Mouse (Mus musculus) WW6 (cell line): ENCODE results near the gene Sf1.

Experiments
- DNase-seq: peaks from one replicate; pipeline ENCODE4 v3.0.0-alpha.2; 2013; ENCODE audit warnings: low read depth, low spot score

Sf1 gene

DNA sequence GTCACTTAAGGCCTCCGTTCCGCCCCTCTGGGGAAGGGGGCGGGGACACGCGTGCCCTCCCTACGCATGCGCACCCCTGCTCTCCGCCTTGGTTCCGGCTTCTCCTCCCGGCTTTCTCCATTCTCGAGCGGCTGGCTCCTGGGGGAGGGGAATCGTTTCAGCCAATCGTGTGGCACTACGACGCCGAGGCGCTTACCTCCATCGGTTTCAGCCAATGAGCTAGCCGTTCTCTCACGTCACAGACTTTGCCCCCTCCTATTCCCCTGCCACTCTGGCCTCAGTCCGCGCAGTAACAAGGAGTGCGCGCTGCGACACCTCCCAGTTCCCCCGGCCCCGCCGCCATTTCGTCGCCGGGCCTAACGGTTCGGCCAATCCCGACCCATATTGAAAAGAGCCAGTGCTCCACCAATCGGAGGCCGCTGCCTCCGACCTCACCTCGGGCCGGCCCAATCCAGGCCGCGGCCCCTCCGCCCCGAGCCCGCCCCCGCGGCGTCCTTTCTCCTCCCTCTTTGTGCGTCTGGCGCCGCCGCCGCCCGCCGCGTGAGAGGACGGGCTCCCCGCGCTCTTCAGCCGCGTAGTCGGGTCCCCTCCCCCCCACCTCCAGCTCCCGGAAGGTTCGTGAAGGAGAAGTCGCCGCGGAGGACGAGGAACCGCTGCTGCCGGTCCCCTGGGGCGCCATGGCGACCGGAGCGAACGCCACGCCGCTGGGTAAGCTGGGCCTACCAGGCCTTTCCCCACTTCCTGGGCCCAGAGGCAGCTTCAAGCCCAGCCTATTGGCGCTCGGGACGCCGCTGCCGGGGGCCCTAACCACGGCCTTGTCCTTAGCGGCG is at the start of gene Sf1:
TSS of gene Sf1 (plus strand) at position 280 of the 830 bp plus-strand sequence.
- DNase-seq = peak; percentile 98

DNA sequence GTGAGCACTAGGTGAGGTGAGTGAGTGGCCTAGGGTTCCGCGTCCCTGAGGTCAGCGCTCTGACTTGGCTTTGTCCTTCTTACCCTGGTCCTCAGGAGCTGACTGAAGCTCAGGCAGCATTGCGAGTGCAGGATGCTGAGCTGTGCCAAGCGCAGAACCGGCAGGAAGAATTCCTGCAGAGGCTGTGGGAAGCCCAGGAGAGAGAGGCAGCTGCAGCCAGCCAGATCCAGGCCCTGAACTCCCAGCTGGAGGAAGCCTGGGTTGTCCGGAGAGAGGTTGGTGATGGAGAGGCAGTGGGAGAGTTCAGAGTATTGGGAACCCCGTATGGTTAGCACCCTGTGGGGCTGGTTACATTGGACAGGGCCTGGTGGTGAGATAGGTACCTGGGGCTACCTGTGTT is 49.7 kb upstream of the Sf1 start:
- no peak for DNase-seq

GRCm38 (mm10) chr19:6314513-6314912 is 49.0 kb upstream of the Sf1 start:
- DNase-seq = no peak

GRCm38 (mm10) chr19:6315573-6315972 is 47.9 kb upstream of the Sf1 start:
- no peak for DNase-seq

DNA sequence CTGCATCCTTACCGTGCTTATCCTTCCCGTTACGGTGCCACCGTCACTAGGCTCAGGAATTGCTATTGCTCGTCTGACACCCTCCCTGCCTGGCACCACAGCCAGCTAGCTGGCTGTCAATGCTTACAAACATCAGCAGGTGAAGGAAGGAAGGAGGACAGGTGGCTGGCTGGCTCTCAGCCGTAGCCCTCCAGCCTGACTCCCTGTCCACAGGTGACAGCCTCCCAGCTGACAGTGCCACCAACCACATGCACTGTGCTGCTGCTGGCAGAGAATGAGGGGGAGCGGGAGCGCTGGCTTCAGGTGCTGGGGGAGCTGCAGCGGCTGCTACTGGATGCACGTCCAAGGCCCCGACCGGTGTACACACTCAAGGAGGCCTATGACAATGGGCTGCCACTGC is 45.3 kb upstream of the Sf1 start:
- no peak for DNase-seq

DNA sequence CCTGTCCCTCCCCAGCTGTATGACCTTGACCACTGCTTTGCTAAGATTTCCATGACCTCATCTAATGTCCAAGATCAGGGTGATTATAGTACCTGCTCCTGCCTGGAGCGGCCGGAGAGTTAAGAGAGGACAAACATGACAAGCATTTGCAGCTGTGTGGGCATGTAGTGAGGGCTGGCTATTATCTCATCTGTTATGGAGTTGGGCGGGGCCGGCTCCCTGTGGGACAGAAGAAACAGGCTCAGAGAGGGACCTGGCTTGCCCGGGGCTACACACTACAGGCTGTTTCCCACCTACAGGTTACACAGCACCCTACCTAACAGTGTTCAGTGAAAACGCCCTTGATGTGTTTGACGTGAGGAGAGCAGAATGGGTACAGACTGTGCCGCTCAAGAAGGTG is 42.1 kb upstream of the Sf1 start:
- no peak for DNase-seq

- peak; percentile 65 for DNase-seq
These were observed 41.5 kb upstream of the Sf1 start for GRCm38 (mm10) chr19:6321786-6322621.

- DNase-seq = no peak
These were observed 38.7 kb upstream of the Sf1 start for GRCm38 (mm10) chr19:6324751-6325150.

GRCm38 (mm10) chr19:6331178-6331577 is 32.3 kb upstream of the Sf1 start:
- DNase-seq = no peak

- no peak for DNase-seq
These were observed 31.6 kb upstream of the Sf1 start for GRCm38 (mm10) chr19:6331719-6332516.

GRCm38 (mm10) chr19:6333761-6334595 is 29.5 kb upstream of the Sf1 start:
- no peak for DNase-seq

- DNase-seq = peak; percentile 90
These were observed 28.6 kb upstream of the Sf1 start, which contains the start of gene Men1 for GRCm38 (mm10) chr19:6334673-6335457. Gene Men1, plus strand, starts transcription at chr19:6334979.

- DNase-seq = no peak
These were observed 28.0 kb upstream of the Sf1 start for GRCm38 (mm10) chr19:6335458-6335827.

- no peak for DNase-seq
These were observed 26.6 kb upstream of the Sf1 start for GRCm38 (mm10) chr19:6336920-6337319.

GRCm38 (mm10) chr19:6338171-6338570 is 25.3 kb upstream of the Sf1 start:
- DNase-seq = no peak

GRCm38 (mm10) chr19:6338716-6339115 is 24.8 kb upstream of the Sf1 start:
- no peak for DNase-seq

DNA sequence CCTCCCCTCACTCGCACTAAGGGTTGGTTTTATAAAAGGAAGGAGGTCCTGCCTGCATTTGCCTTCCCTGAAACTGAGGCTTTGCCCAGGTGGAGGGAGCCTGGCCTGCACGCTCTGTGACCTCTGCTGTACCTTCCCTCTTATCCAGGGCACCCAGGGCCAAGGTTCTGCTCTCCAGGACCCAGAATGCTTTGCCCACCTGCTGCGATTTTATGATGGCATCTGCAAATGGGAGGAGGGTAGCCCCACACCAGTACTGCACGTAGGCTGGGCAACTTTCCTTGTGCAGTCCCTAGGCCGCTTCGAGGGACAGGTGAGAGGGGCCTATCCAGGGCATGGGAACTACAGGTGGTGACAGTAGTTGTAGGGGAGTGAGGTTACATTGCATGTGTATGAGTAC is 24.3 kb upstream of the Sf1 start:
- no peak for DNase-seq

GRCm38 (mm10) chr19:6339890-6340504 is 23.5 kb upstream of the Sf1 start:
- DNase-seq = no peak

DNA sequence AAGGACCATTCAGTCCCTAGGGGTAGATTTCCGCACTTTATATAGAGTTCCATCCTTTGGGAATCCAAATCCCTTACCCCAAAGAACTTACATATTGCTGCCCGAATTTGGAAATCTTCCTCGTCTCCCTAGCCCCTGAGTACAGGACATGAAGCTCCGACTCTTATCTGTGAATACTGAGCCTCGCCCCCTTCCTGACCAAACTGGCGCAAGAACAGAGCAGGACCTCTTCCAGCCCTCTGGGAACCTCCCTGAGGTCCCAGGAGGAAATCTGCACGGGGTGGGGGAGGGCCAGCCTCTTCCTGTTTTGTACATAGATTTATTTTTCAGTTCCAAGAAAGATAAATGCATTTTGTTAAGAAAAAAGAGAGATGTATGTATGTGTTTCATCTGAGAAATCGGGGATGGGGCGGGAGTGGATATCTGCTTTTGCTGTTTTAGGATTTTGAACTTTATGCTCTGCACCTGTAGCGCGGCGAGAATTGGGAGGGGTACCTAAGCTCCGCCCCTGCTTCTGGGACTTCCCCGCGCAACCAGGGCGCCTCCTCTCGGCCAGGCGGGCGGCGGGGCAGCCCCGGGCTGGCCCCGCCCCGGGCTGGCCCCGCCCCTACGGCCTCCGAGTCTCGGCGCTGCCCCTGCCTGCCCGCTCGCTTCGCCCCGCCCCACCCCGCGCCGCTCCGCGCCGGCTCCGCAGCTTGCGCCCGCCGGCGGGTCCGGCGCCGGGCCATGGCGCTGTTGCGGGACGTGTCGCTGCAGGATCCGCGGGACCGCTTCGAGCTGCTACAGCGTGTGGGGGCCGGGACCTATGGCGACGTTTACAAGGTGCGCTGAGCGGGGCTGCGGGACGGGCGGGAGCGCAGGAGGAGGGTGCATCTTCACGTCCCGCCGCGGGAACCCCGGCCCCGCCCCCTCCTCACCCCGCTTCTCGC is 22.7 kb upstream of the Sf1 start, which contains the start of gene Map4k2:
TSS of gene Map4k2 (plus strand) at position 612 of the 929 bp plus-strand sequence.
- DNase-seq = no peak
